Mouse (Mus musculus) megakaryocyte, embryonic 14.5 days (primary cell): ENCODE results near the gene Ablim2. TPM values are rescaled to one million over a fixed set of nuclear protein-coding genes. Genes with fewer than 3 reads are reported as not detected.
A peak's percentile ranks its signal among the peaks of the same experiment; 100 is the strongest.

Source experiments
- H3K27me3 ChIP-seq: replicated peaks from 2 replicates; pipeline ENCODE3; 2012; ENCODE audit warnings: inconsistent platforms
- H3K36me3 ChIP-seq: replicated peaks from 2 replicates; pipeline ENCODE3; 2012; ENCODE audit warnings: low read length, inconsistent platforms, mixed read lengths
- H3K4me1 ChIP-seq: 2 replicates; pipeline ENCODE4 v1.6.1; 2012; ENCODE audit warnings: inconsistent platforms
- H3K4me3 ChIP-seq: replicated peaks from 2 replicates; pipeline ENCODE3; 2012; ENCODE audit warnings: moderate library complexity, mild to moderate bottlenecking, inconsistent platforms
- H3K9me3 ChIP-seq: 2 replicates; pipeline ENCODE4 v1.6.1; 2012; ENCODE audit warnings: inconsistent platforms
- FLI1 ChIP-seq: IDR thresholded peaks from 2 replicates; pipeline ENCODE4 v1.6.1; 2012; ENCODE audit warnings: low read length, inconsistent platforms, mixed read lengths
- GATA1 ChIP-seq: IDR thresholded peaks from 3 replicates; pipeline ENCODE4 v1.6.1; 2012; ENCODE audit warnings: mixed read lengths, low read length, inconsistent platforms, borderline replicate concordance
- polyA plus RNA-seq: library from polyadenylated mRNA; stranded (reverse); fragments of >175 nt; gene quantifications from 2 replicates; pipeline ENCODE4 v1.2.3, GENCODE M21; 2012; ENCODE audit warnings: low replicate concordance; ENCODE audit not compliant: insufficient read depth

Ablim2 gene
- polyA plus RNA-seq, 1 experiment: 0.28 TPM

DNA sequence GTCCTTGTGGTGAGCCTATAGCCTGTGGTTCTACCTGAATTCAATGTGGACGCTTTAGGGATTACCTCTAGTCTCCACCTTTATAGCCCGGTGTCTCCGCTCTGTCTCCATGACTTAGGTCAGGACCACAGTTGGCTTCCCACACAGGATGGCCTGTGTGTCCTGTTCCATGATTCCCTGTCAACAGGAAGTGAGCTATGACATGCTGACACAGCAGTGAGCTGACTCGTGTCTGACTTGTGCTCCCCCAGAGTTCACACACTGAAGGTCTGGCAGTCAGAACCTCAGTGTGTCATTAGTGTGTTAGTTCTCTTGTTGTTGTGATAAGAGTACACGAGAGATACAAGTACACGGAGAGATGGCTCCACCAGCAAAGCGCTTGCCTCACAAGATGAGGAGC lies 6.7 kb upstream of the Ablim2 start:
- Histone ChIP-seq H3K4me1 (peaks cover 18% of the 10 kb centered on the region), H3K9me3 (no peaks in the 10 kb centered on the region), H3K27me3 (peaks cover 67% of the 10 kb centered on the region), H3K4me3 (no peak overlapping the region), H3K36me3 (no peaks in the 10 kb centered on the region)
- TF ChIP-seq FLI1: no peak

DNA sequence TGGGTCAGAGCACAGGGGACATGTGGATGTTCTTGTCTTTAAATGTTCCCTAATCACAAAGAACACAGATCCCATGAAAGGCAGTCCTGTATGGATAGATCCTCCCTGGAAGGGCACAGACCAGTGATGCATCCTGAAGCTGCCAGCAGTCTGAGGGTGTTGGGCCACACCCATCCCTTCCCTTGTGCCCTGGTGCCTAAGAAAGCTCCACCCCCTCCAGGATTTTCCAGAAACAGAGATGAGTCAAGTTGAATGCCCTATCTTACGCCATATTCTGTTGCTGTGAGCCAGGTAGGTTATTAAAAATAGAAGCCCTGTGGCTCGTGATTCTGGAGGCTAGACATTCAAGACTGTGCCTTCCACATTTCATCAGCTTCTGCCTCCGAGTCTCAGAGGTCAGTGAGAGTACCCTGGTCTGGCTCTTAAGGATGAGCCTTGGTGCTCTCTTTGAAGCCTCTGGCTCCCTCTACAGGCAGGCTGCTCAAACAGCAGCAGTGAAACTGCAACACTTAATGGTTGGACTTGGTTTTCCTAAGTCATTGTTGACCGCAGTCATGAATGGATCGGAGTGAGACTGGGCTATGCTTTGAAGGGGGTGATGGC lies 2.4 kb upstream of the Ablim2 start:
- H3K4me1 ChIP-seq: peaks cover 43% of the 10 kb centered on the region
- H3K36me3 ChIP-seq: no peaks in the 10 kb centered on the region
- no peaks in the 10 kb centered on the region for H3K9me3 ChIP-seq
- peaks cover 88% of the 10 kb centered on the region for H3K27me3 ChIP-seq
- peak overlapping the region; percentile 31 for H3K4me3 ChIP-seq
- no peak for TF ChIP-seq FLI1
- TF ChIP-seq GATA1: no peak

DNA sequence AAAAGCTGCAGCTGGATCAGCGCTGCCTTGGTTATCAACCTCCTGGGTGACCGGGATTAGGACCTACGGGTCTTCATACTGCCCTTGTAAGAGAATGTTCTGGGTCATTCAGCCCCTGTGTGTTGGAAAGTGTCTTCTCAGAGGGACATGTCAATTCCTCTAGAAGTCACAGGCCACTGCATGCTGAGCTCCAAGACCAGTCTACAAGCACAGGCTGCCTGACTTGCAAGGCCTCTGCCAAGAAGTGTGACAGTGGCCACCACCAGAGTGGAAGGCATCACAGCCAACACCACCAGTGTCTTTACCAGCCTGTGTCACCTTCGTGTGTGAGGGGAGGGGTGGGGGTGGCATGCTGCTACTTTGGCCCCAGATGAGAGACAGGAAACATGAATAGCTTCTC lies 1.7 kb upstream of the Ablim2 start:
- Histone ChIP-seq H3K9me3 (0 out of 2 replicates have a peak, but pooled peaks cover 4% of the 10 kb centered on the region), H3K36me3 (no peaks in the 10 kb centered on the region), H3K27me3 (peaks cover 88% of the 10 kb centered on the region), H3K4me3 (no peak overlapping the region), H3K4me1 (peaks cover 39% of the 10 kb centered on the region)
- TF ChIP-seq GATA1 (no peak), FLI1 (no peak)

DNA sequence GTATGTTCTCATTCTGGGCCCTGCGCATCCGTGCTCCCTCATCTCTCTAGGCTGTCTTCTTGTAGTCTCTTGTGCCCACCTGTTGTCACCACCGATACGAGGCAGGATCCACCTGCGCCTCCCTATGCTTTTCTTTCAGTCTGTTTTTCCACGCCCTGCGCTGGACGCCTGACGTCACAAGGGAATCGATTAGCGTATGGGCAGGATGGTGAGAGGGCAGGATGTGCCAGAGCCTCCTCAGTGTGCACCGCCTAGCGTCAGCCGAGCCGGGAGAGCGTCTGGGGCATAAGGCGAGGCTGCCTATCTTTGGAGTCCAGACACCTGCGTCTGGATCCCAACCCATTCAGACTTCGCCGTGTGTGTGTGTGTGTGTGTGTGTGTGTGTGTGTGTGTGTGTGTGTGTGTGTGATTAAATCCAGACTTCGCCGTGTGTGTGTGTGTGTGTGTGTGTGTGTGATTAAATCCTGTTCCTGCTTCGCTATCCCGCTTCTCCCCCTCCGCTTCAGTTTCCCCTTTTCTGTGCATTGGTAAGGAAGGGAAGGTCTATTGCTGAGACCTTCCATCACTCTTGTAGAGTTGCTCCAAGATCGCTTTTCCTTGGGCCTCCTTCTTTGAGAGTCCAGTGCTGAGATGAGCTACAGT lies 562 bp upstream of the Ablim2 start:
- no peaks in the 10 kb centered on the region for H3K36me3 ChIP-seq
- peaks cover 7% of the 10 kb centered on the region; the same call in 1 of the 2 replicates for H3K9me3 ChIP-seq
- TF ChIP-seq FLI1 (no peak), GATA1 (no peak)
- H3K4me3 ChIP-seq: peak overlapping the region; percentile 91
- peaks cover 91% of the 10 kb centered on the region for H3K27me3 ChIP-seq
- peaks cover 35% of the 10 kb centered on the region for H3K4me1 ChIP-seq

DNA sequence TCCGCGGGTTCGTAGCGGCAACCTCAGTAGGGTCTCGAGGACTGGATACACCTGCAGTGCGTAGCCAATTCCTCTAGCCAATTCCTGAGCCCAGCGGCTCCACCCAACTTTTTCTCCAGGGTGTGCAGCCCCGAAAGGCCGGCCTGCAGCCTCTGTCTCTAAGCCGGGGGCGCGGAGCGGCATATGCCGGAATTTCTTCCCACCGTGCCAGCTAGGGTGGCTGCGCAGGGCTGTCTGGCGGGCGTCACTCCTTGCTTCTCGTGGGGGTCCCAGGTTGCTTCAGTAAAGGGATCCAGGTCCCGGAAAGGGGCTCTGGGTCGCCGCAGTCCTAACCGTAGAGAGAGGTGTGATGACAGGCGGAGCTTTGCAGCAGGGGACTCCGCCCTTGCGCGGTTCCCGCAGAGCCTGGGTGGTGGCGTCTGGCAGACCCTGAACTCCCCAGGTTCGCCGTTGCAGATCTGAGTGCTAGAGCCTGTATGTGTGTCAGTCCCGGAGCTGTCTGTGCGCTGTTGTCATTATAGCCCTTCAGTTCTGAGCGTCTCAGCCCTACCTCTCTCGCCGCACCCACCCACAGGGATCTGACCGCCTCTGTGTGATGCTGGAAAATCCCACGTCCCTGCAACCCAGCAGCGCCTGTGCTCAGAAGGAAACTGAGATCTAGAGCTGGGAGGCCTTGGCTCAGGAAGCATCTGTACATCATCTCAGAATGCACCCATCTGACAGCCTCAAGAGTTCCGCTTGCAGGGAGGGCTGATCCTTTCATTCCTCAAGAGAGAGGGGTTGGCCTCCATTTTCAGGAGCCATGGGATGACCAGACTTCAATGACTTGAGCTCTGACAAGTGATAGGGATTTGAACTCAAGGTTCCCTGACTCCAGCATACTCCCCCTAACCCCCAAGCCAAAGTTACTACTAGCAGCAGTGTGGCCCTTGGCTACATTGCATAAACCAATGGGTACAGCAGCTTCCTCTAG lies 687 bp downstream of the Ablim2 start:
- Histone ChIP-seq H3K4me1 (peaks cover 35% of the 10 kb centered on the region), H3K36me3 (no peaks in the 10 kb centered on the region), H3K27me3 (peaks cover 93% of the 10 kb centered on the region), H3K9me3 (peaks cover 7% of the 10 kb centered on the region; the same call in 1 of the 2 replicates), H3K4me3 (peak overlapping the region; percentile 91)
- TF ChIP-seq GATA1: no peak
- TF ChIP-seq FLI1: no peak

DNA sequence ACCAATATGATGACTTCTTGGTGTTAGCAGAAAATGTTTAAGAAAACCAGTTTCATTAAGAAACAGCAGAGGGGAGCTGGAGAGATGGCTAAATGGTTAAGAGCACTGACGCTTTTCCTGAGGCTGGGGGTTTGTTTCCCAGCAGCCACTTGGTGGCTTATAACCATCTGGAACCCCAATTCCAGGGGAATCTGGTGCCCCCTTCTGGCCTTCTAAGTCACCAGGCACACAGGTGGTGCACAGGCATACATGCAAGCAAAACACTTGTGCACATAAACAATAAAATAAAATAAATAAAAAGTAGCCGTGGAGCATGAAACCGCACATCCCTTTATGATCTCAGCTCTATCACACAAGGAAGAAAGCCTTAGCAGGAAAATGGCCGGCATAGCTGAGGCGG lies 3.6 kb downstream of the Ablim2 start:
- Histone ChIP-seq H3K4me3 (no peak overlapping the region), H3K9me3 (peaks cover 7% of the 10 kb centered on the region; the same call in 1 of the 2 replicates), H3K36me3 (no peaks in the 10 kb centered on the region), H3K4me1 (peaks cover 22% of the 10 kb centered on the region), H3K27me3 (peaks cover 99% of the 10 kb centered on the region)
- TF ChIP-seq GATA1 (no peak), FLI1 (no peak)

DNA sequence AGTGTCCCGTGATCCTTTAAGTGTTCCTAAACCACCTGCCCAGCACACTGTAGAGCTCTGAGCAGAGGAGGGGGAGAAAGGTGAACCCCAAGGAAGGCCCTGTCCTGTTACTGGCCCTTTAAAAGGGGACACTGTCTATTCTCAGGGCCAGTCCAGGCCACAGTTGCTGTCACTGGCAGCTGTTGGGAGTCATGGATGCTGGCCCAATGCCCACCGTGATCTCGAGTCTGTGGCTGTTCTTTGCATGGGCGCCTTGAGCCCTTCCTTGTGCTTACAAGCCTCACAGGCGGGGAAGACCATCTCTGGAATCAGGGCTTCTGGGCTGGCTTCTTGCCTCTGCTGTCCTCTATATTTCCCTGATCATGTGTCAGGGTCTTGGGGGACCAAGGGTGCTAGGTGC lies 4.7 kb downstream of the Ablim2 start:
- peaks cover 14% of the 10 kb centered on the region for H3K4me1 ChIP-seq
- H3K36me3 ChIP-seq: no peaks in the 10 kb centered on the region
- no peak overlapping the region for H3K4me3 ChIP-seq
- H3K27me3 ChIP-seq: peaks cover 99% of the 10 kb centered on the region
- TF ChIP-seq GATA1 (no peak), FLI1 (no peak)
- H3K9me3 ChIP-seq: peaks cover 7% of the 10 kb centered on the region; the same call in 1 of the 2 replicates

DNA sequence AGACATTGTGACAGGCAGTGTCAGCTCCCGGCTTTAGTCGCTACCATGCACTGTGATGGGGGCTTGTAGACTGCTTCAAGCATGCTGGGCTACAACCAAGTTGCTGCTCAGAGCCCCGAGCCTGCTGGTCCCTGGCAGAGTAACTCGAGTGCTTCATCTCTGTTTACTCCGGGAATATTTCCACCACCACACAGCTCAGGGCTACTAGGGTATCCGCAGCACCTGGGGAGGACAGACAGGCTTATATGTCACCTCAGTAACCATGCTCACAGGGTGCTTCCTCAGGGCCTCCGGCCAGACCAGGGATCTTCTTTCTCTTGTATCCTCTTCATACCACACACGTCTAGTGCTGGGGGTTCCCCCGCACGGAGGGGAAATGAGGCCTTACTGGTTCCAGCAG lies 5.2 kb downstream of the Ablim2 start:
- H3K9me3 ChIP-seq: peaks cover 7% of the 10 kb centered on the region; the same call in 1 of the 2 replicates
- no peak for TF ChIP-seq FLI1
- no peak for TF ChIP-seq GATA1

DNA sequence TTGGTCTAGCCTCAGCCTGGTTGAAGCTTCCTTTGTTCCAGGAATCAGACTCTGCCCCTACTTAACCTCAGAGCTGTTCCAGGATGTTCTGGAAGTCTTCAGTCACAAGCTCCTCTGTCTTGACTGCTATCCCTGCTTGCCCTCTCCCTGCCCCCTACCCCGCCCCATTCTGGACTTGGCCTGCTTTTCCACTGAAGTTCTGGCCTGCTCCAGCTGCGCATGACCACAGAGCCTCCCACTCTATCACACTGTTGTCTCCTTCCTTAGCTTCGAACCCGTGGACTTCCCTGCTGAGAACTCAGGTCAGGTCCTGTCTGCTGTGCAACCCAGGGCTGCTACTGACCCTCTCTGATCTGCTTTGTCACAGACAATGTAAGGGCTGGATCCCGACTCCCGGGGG lies 8.2 kb downstream of the Ablim2 start:
- H3K27me3 ChIP-seq: peaks cover 95% of the 10 kb centered on the region
- TF ChIP-seq GATA1 (no peak), FLI1 (no peak)
- peaks cover 4% of the 10 kb centered on the region; the same call in 1 of the 2 replicates for H3K9me3 ChIP-seq
- H3K4me1 ChIP-seq: no peaks in the 10 kb centered on the region
- no peaks in the 10 kb centered on the region for H3K36me3 ChIP-seq
- H3K4me3 ChIP-seq: no peak overlapping the region

More for the DNA sequence above, 5.2 kb downstream of the Ablim2 start:
- Histone ChIP-seq H3K27me3 (peaks cover 98% of the 10 kb centered on the region), H3K4me1 (peaks cover 9% of the 10 kb centered on the region), H3K4me3 (no peak overlapping the region), H3K36me3 (no peaks in the 10 kb centered on the region)
